Mouse (Mus musculus) bone marrow macrophage, adult 2 months (primary cell): Measurements from ENCODE around the gene Vav3. TPM values are rescaled to one million over a fixed set of nuclear protein-coding genes. Genes with fewer than 3 reads are reported as not detected.

Source experiments
- H3K27ac ChIP-seq: 2 replicates; pipeline ENCODE4 v1.5.1; 2012; ENCODE audit warnings: low read depth, low read length; ENCODE audit not compliant: insufficient read depth
- H3K4me1 ChIP-seq: 2 replicates; pipeline ENCODE4 v1.6.1; 2012; ENCODE audit warnings: low read length; ENCODE audit not compliant: control insufficient read depth, insufficient read depth
- H3K4me3 ChIP-seq: 2 replicates; pipeline ENCODE4 v1.5.1; 2012; ENCODE audit warnings: mild to moderate bottlenecking, low read length, moderate library complexity; ENCODE audit not compliant: insufficient read depth
- CTCF ChIP-seq: IDR thresholded peaks from 2 replicates; pipeline ENCODE4 v1.5.1; 2012; ENCODE audit warnings: low read depth, mild to moderate bottlenecking, low read length, moderate library complexity
- POLR2A ChIP-seq: IDR thresholded peaks from 2 replicates; pipeline ENCODE4 v1.6.1; 2012; ENCODE audit warnings: mild to moderate bottlenecking, low read depth, low read length, borderline replicate concordance
- polyA plus RNA-seq: library from polyadenylated mRNA; stranded (reverse); fragments of >200 nt; gene quantifications from 2 replicates; pipeline ENCODE4 v1.2.4, GENCODE M21; 2012; ENCODE audit not compliant: missing spikeins, insufficient read depth, insufficient read length

Gene Vav3
- polyA plus RNA-seq, 1 experiment, result 30.6 TPM

- Histone ChIP-seq H3K4me1 (no peaks in the 10 kb centered on the region), H3K27ac (no peak overlapping the region), H3K4me3 (no peak overlapping the region)
- TF ChIP-seq POLR2A, result no peak
- TF ChIP-seq CTCF, result no peak
These were observed 367.5 kb downstream of the Vav3 start for GRCm38 (mm10) chr3:109707786-109708460.

- no peaks in the 10 kb centered on the region for H3K4me1 ChIP-seq
- TF ChIP-seq CTCF (no peak), POLR2A (no peak)
- H3K27ac ChIP-seq, result no peak overlapping the region
- no peak overlapping the region for H3K4me3 ChIP-seq
These were observed 371.3 kb downstream of the Vav3 start for GRCm38 (mm10) chr3:109711751-109712150.

- TF ChIP-seq POLR2A, result no peak
- TF ChIP-seq CTCF, result no peak
- H3K4me3 ChIP-seq, result no peak overlapping the region
- no peaks in the 10 kb centered on the region for H3K4me1 ChIP-seq
- no peak overlapping the region for H3K27ac ChIP-seq
These were observed 374.0 kb downstream of the Vav3 start for GRCm38 (mm10) chr3:109714476-109714875.

GRCm38 (mm10) chr3:109721753-109722152 lies 381.3 kb downstream of the Vav3 start:
- H3K4me3 ChIP-seq, result no peak overlapping the region
- TF ChIP-seq CTCF, result no peak
- TF ChIP-seq POLR2A, result no peak
- no peaks in the 10 kb centered on the region for H3K4me1 ChIP-seq
- H3K27ac ChIP-seq, result no peak overlapping the region

- Histone ChIP-seq H3K4me1 (no peaks in the 10 kb centered on the region), H3K4me3 (no peak overlapping the region), H3K27ac (no peak overlapping the region)
- TF ChIP-seq POLR2A (no peak), CTCF (no peak)
These were observed 386.3 kb downstream of the Vav3 start for GRCm38 (mm10) chr3:109726776-109727175.

DNA sequence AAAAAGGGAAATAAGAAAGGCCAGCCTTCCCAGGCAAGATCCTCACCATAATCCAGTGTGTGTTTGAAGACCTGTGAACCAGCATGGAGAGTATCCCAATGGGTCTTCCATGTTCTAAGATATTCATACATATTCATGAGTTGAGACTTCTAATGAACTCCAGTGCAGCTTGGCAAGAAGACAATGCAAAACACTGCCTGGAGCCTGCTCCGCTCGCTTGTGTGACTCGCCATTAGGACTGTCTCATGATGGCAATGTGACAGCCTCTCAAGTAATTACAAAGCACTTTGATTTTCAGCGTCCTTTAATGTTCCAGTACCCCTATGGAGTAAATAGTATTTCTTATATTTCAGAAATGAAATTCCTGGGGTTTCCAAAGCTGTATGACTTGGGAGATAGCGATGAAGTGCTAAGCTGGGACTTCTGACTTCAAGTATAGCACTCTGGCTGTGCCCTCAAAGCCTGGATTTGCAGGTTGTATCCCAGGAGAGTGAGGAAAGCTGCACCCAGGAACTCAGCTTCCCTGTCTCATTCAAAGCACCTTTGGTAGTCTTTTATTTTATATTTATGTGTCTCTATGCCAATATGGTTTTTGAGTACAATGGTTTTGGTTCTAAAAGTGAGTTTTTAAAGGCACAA lies 391.3 kb downstream of the Vav3 start:
- no peak overlapping the region for H3K27ac ChIP-seq
- no peak for TF ChIP-seq CTCF
- TF ChIP-seq POLR2A, result no peak
- H3K4me3 ChIP-seq, result no peak overlapping the region
- no peaks in the 10 kb centered on the region for H3K4me1 ChIP-seq

GRCm38 (mm10) chr3:109732327-109733182 lies 392.1 kb downstream of the Vav3 start:
- no peak for TF ChIP-seq POLR2A
- no peak for TF ChIP-seq CTCF
- Histone ChIP-seq H3K27ac (no peak overlapping the region), H3K4me1 (no peaks in the 10 kb centered on the region), H3K4me3 (no peak overlapping the region)

Other genes with a start within 250 kb of the Vav3 start
- 46.2 and 48.2 TPM in 2 replicates for gene Slc25a24, start 217.5 kb upstream of the Vav3 start, polyA plus RNA-seq